Mouse (Mus musculus): ENCODE data around the gene Sfswap. TPM values are rescaled to one million over a fixed set of nuclear protein-coding genes. Genes with fewer than 3 reads are reported as not detected.
A peak's percentile ranks its signal among the peaks of the same experiment; 100 is the strongest.
"Not testable (repeated sequence)": the region's sequence is repeated elsewhere in the genome, so short reads cannot be mapped to it uniquely, and the experiment has no call there.

Gene Sfswap
- total RNA-seq (2021) = 10 to 100 TPM; 30.3 to 38.9 TPM

GRCm38 (mm10) chr5:129500722-129501634, at the start of gene Sfswap:
Gene Sfswap, plus strand, starts transcription at chr5:129501221.
- DNase-seq = peak; percentile 87 to 93
- intact Hi-C loops (cut with DNase I) = loop anchor here (2.0 kb wide), 1 partner anchor 82 kb away; no protein-coding TSS in a partner anchor

- intact Hi-C loops (cut with DNase I) = no loop called here
- DNase-seq = no peak
Observed at GRCm38 (mm10) chr5:129452561-129452960, 48.5 kb upstream of the Sfswap start.

DNA sequence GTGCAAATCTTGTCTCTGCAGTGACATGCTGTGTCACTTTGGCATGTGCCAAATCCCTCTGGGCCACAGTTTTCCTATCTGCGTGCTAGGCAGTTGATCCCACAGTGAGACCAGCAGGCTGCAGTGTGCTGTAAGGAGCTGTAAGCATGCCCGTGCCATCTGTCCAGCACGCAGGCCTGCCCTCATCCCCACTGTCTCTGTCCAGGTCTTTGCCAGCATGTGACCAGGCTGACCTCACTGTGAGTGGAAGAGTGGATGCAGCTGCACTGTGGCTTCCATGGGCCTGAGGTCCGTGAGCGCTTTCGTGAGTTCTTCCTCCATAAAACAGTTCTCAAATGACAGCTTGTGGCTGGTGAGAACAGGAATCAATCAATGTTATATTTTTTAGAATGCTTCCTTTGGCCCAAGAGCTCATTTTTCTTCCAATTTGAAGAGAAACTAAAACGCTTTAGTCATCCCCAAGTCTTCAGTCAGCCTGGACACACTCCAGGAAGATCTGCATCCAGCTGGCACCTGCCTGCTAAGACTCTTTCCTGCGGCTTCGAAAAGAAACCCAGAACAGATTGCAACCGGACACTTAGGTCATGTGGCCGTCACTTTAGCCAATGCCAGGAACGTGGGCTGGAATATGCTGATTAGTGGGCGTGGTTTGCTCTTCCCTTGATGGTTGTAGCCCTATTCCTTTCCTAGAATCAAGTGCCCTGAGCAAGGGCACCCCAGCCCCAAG, 46.1 kb upstream of the Sfswap start:
- intact Hi-C loops (cut with DNase I) = loop anchor here (5.0 kb wide), 1 partner anchor 127 kb away; the partner anchor contains the start of gene Mmp17
- peak; percentile 74 to 78 for DNase-seq

DNA sequence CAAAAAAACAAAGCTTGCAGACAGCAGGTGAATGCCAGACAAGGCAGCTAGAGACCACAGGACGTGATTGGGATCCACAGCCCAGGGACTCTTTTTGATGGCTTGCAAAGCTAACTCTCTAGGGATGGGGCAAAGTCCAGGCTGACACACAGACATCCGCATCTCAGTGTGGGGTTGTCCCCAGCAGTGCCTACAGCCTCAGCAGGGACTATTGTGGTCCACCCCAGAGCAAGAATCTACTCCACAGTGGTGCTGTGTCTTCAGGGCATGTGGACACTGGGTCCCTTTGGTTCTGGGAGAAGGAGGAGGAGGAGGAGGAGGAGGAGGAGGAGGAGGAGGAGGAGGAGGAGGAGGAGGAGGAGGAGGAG, 45.5 kb upstream of the Sfswap start:
- DNase-seq = no peak
- intact Hi-C loops (cut with DNase I) = loop anchor here (5.0 kb wide), 1 partner anchor 127 kb away; the partner anchor contains the start of gene Mmp17

GRCm38 (mm10) chr5:129456579-129457140, 44.4 kb upstream of the Sfswap start:
- DNase-seq = no peak
- intact Hi-C loops (cut with DNase I) = loop anchor here (5.0 kb wide), 1 partner anchor 126 kb away; the partner anchor contains the start of gene Mmp17

GRCm38 (mm10) chr5:129458109-129458508, 42.9 kb upstream of the Sfswap start:
- DNase-seq = no peak
- intact Hi-C loops (cut with DNase I) = loop anchor here (5.0 kb wide), 1 partner anchor 124 kb away; the partner anchor contains the start of gene Mmp17

GRCm38 (mm10) chr5:129458541-129458940, 42.5 kb upstream of the Sfswap start:
- DNase-seq = no peak
- intact Hi-C loops (cut with DNase I) = loop anchor here (5.0 kb wide), 1 partner anchor 124 kb away; the partner anchor contains the start of gene Mmp17

DNA sequence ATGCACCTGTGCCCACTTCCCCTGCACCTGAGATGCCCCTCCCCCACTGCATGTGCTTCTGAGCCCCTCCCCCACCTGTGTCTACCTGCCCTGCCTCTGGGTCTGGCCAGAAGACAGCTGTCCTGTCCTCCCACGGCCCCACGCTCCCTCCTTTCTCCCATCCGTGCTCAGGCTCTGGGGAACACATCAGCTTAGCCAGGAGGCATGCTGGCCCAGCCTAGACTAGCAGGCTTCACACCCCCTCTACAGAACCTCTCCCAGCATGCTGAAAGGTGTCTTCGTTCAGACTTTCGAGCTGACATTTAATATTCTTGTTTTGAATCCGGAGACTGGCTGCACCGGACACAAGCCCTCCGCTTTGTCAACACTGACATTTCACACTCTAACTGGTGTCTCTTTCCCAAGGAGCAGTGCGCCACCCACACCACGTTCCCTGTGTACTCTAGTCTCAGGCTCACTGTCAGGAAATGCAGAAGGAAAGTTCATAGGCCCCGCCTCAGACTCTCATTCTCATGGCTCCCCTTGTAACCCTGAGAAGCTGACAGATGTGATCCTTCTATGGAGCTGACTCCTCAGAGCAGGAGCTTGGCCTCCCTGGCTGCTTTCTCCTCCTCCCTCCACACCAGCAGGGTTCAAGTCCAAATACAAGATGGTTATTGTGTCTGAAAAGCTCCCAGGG, 40.1 kb upstream of the Sfswap start:
- intact Hi-C loops (cut with DNase I) = no loop called here
- no peak for DNase-seq

- intact Hi-C loops (cut with DNase I); DNase-seq: not testable (repeated sequence)
Observed at GRCm38 (mm10) chr5:129463648-129464047, 37.4 kb upstream of the Sfswap start.

DNA sequence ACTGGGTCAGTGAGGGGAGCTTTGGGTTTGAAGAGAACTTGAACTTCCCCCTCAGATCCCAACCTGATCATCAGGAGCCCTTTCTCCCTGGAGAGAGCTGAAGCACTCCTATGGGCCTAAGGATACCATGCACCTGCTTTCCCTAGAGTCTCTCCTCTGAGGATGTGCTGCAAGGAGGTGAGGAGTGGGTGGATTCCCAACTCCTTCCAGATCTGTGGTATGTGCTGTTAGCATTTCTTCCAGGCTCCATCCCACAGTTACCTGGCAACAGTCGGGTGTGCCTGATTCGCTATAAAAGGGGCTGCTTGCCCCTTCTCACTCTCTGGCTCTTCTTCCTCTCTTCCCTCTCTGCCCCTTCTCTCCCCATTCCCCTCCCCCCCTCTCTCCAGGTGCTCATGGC, 35.2 kb upstream of the Sfswap start:
- no peak for DNase-seq
- intact Hi-C loops (cut with DNase I) = no loop called here

GRCm38 (mm10) chr5:129475532-129476045, 25.4 kb upstream of the Sfswap start:
- no peak for DNase-seq
- intact Hi-C loops (cut with DNase I) = no loop called here

DNA sequence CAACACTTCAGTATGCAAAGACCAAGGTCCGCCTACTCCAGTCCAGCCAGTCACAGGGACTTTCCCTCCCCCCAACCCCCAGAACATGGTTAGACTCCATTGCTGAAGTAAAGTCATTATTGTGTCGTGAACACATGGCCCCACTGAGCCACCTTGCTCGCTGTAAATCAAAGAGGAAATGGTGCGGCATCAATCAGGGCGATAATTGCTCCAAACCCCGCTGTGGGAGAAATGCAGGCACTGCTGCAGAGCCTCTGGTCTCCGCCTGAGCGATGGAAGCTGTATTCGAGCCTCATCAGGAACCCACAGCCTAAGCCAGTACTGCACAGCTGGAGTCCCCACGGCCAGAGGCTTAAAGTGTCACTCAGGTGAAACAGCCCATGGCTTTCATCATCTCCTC, 11.1 kb upstream of the Sfswap start:
- DNase-seq = no peak
- intact Hi-C loops (cut with DNase I) = no loop called here

DNA sequence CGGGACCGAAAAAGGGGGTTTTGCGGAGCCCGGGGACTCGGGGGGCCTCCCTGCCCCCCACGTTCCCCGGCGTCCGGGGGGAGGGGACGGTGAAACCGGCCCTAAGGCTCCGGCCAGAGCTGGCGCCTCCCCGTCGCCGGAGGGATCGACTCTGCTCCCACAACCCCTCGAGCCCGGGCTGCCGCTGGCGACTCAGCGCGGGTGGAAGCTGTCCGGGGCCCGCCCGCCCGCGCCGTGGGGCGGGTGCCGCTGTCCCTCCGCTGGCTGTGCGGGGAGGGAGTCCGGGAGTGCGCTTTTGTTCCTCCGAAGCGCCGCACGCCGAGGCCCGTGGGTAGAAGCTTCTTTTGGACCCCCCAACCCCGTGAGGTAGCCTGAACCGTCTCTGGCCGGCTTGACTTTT, 650 bp downstream of the Sfswap start:
- intact Hi-C loops (cut with DNase I) = loop anchor here (2.0 kb wide), 1 partner anchor 81 kb away; no protein-coding TSS in a partner anchor
- no peak for DNase-seq

DNA sequence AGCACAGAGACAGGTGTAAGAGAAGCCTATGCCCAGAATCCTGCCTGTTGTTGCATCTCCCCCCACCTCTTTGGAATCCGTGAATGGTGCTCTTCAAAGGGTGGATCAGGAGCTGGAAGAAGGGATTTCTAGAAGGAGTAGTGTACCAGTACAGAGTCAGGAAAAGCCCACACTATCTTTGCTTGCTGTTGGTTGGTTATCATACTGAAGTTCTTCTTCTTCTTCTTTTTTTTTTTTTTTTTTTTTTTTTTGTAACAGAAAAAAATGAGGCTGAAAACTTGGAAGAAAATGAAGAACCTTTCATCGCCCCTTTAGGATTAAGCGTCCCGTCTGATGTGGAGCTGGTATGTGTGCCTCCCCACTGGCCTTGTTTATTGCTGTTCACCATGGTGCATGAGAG, 5.9 kb downstream of the Sfswap start:
- intact Hi-C loops (cut with DNase I) = no loop called here
- DNase-seq = no peak

DNA sequence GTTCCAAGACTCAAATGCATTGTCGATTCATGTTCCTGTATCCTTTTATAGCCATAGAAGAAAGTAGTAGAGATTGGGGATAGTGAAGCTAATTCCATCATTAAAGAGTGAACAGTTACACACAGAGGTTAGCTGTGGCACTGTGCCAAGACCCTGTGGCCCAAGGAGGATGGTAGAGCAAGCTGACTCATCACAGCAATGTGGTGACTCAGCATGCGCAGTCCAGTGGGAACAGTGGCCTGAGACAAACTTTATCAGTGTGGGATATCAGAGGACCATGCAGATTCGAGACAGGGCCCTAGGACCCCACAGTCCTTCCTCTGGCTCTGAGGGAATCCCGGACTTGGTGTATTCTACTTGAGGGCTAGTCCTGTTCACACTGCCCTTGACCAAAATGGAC, 17.2 kb downstream of the Sfswap start:
- intact Hi-C loops (cut with DNase I) = no loop called here
- DNase-seq = no peak

DNA sequence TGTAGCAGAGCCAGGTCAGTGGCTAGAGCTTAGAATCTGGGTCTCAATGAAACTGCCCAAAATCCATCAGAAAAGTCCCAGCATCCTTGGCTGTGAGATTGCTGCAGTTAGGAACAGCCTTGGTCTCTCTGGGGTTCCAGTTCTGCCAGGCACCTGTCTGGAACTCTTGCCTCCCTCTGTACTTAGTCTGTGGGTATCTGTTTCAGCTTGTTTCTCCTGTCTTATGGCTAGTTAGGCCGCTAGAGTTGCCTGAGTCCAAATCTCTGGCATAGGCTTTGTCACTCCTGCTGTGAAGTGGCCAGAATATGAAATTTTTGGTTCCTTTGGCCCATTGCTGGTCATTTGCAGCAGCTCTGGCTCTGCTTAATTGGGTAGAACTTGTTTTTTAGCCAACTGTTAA, 17.8 kb downstream of the Sfswap start:
- intact Hi-C loops (cut with DNase I) = no loop called here

DNA sequence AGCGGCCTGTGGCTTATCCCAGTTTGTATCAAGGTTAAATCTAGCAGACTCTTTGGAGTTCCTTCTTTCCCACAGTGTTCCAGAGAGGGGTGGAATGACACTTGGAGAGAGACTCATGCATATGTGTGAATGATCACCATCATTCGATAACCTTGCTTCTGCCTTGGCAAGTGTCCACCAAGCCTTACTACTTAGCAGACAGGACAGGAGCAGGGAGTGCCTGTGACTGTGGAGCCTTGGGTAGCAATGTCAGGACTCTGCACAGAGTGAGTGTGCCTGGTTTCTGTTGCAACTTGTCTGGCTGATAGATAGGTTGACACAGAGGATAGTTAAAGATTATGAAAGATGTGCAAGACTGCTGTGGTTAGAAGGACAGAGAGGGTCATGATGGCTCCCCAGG, 18.6 kb downstream of the Sfswap start:
- DNase-seq = no peak
- intact Hi-C loops (cut with DNase I) = no loop called here

More for the DNA sequence above, 17.8 kb downstream of the Sfswap start:
- no peak for DNase-seq

GRCm38 (mm10) chr5:129521501-129521900, 20.5 kb downstream of the Sfswap start:
- no peak for DNase-seq
- intact Hi-C loops (cut with DNase I) = loop anchor here (10.0 kb wide), 1 partner anchor 203 kb away; the partner anchor contains the start of gene Nipsnap2

- intact Hi-C loops (cut with DNase I) = loop anchor here (10.0 kb wide), 1 partner anchor 203 kb away; the partner anchor contains the start of gene Nipsnap2
- no peak for DNase-seq
Observed at GRCm38 (mm10) chr5:129521913-129522312, 20.9 kb downstream of the Sfswap start.

DNA sequence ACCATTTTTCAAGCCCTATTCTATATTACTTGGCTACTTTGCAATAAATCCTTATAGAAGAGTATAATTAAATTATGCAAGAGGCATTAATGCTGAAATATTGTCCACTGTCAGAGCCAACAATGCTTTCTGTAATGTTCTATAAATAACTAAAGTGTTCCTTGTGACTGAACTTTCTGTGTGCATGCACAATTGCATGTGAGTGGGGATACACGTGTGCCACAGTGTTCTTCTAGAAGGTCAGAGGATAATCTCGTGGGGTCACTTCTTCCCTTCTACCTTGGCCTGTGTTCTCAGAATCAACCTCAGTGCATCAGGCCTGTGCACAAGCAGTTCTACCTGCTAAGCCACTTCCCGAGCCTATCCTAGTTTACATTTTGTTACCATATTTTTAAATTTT, 22.1 kb downstream of the Sfswap start:
- intact Hi-C loops (cut with DNase I) = loop anchor here (10.0 kb wide), 1 partner anchor 202 kb away; the partner anchor contains the start of gene Nipsnap2
- DNase-seq = no peak

All from heart, postnatal 36 days (tissue).